Mouse (Mus musculus): Measurements from ENCODE around the gene Plekhh2. TPM values are rescaled to one million over a fixed set of nuclear protein-coding genes. Genes with fewer than 3 reads are reported as not detected.
"Not testable (repeated sequence)": the region's sequence is repeated elsewhere in the genome, so short reads cannot be mapped to it uniquely, and the experiment has no call there.

Plekhh2 gene
- polyA plus RNA-seq, 1 experiment from 2014 or later, result 8.8 TPM

DNA sequence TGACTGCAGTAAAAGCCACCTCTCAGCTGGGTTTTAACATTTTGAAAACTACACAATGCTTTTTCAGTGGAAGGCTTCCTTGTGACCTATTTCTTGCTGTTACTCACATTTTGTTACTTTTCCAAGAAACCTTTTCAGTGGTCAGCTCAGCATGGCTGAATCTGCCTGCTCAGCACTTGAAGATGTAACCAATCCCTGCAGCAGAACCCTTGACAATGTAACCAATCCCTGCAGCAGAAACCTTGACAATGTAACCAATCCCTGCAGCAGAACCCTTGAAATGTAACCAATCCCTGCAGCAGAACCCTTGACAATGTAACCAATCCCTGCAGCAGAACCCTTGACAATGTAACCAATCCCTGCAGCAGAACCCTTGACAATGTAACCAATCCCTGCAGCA is 52.6 kb downstream of the Plekhh2 start:
- H3K9ac ChIP-seq; H3K27ac ChIP-seq; H3K4me3 ChIP-seq; H3K27me3 ChIP-seq; ATAC-seq (ENCODE audit: low FRiP score, low read depth); H3K9me3 ChIP-seq; H3K4me2 ChIP-seq (replicated peaks); H3K4me1 ChIP-seq: not testable (repeated sequence)
- H3K36me3 ChIP-seq, result peaks cover 45% of the 10 kb centered on the region

DNA sequence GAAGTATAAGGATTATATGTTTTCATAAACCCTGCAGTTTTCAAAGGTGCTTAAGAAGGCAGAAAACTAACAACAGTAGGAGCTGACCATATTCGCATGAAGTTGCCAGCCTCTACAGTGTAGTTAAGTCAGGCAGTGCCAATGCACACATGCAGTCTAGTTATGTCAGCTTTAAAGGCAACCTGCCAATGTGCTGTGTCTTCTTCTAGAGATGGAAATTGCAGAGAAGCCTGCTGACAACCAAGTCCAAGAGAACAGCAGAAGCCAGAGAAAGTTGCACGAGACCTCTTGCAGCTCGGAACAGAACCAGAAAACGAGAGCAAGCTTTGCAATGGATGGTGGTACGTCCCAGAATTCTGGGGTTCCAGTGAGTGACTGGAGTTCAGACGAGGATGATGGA is 54.1 kb downstream of the Plekhh2 start:
- ATAC-seq (ENCODE audit: low FRiP score, low read depth), result no peak
- Histone ChIP-seq H3K4me2 (replicated peaks) (no peak overlapping the region), H3K9me3 (no peaks in the 10 kb centered on the region), H3K27ac (no peak overlapping the region), H3K9ac (no peak overlapping the region), H3K4me1 (peaks cover 4% of the 10 kb centered on the region; the same call in 1 of the 2 replicates), H3K36me3 (peaks cover 37% of the 10 kb centered on the region), H3K4me3 (no peak overlapping the region), H3K27me3 (no peaks in the 10 kb centered on the region)
- WGBS, result 93% methylated on average over 6 of the region's 6 CpGs

DNA sequence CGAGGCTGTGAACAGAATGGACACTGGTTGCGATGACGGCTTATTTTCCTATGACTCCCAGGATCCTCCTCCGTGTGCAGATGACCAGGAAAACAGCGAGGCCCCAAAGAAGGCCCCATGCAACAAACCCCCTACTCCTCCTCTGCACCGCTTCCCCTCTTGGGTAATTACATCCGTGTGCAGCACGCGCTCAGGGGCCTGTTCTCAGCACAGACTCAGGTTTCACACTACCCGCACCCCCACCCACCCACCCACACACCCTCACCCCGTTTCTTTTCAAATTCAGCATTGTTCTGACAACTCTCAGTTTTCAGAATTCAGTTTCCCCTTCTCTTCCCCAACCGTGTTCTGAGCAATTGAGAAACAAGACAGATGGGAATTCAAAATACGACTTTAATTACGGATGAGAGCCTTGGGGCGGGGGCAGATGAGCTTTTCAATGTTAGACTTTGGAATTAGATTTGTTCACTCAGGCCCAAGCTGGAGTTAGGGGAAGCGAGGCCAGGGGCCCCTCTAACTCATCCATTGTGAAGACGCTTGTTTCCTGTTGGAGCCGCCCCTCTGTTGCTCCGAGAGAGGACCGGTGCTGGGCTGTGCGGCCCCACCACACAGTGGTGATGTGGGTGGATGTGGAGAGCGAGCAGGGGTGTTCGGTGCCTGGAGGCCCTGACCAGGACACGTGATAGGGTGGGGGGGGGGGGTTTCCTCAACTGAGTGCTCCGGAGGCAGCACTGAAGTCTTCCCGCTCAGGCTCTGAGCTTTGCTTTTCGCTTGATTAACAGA is 55.3 kb downstream of the Plekhh2 start:
- Histone ChIP-seq H3K27me3 (no peaks in the 10 kb centered on the region), H3K36me3 (peaks cover 33% of the 10 kb centered on the region), H3K4me2 (replicated peaks) (no peak overlapping the region), H3K27ac (no peak overlapping the region), H3K4me3 (no peak overlapping the region), H3K9me3 (no peaks in the 10 kb centered on the region), H3K9ac (no peak overlapping the region), H3K4me1 (peaks cover 4% of the 10 kb centered on the region; the same call in 1 of the 2 replicates)
- 55% methylated on average over 26 of the region's 27 CpGs for WGBS
- peak; percentile 66 for ATAC-seq (ENCODE audit: low FRiP score, low read depth)

DNA sequence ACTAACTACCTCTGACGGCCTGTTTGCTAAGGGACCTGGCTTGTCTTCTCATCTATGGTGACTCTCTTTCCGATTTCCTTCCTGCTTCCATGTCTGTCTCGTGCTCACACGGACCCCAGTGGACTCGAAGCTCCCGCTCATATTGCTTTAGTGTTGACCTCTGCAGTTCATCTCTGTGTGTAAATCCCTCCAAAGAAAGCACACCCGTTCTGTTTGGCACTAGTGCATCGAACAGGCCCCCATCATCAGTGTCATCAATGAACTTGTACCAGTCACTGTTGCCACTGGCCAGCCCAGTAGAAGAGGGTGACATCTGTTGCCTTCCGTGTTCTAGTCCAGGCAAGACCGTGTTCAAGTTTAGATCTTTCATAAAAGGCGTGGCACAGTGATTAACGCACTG is 57.1 kb downstream of the Plekhh2 start:
- WGBS, result 92% methylated on average over 12 of the region's 12 CpGs
- H3K4me1 ChIP-seq, result peaks cover 4% of the 10 kb centered on the region; the same call in 1 of the 2 replicates
- H3K36me3 ChIP-seq, result peaks cover 29% of the 10 kb centered on the region
- H3K27ac ChIP-seq, result no peak overlapping the region
- no peak overlapping the region for H3K4me3 ChIP-seq
- ATAC-seq (ENCODE audit: low FRiP score, low read depth), result no peak
- no peaks in the 10 kb centered on the region for H3K9me3 ChIP-seq
- no peaks in the 10 kb centered on the region for H3K27me3 ChIP-seq
- no peak overlapping the region for H3K9ac ChIP-seq
- no peak overlapping the region for H3K4me2 ChIP-seq (replicated peaks)

DNA sequence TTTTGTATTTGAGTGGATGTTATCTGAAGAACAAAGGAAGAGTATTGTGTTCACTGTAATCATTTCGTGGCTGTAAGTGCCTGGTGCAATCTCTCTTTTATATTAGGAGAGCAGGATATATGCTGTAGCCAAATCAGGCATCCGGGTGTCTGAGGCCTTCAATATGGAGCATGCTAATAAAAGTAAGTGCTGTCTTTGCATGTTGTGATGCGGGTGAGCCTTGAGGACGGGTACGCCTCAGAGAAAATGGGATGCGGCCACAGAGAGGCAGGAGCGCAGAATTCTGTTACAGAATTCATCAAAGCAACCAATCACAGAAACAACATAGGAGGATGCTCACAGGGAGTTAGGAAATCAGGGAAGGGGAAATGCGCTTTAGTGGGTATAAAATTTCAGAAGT is 58.1 kb downstream of the Plekhh2 start:
- Histone ChIP-seq H3K9ac (no peak overlapping the region), H3K27me3 (no peaks in the 10 kb centered on the region), H3K27ac (no peak overlapping the region), H3K4me1 (peaks cover 4% of the 10 kb centered on the region; the same call in 1 of the 2 replicates), H3K4me3 (no peak overlapping the region), H3K36me3 (peaks cover 23% of the 10 kb centered on the region), H3K4me2 (replicated peaks) (no peak overlapping the region), H3K9me3 (no peaks in the 10 kb centered on the region)
- ATAC-seq (ENCODE audit: low FRiP score, low read depth), result no peak
- 88% methylated on average over 8 of the region's 8 CpGs for WGBS

DNA sequence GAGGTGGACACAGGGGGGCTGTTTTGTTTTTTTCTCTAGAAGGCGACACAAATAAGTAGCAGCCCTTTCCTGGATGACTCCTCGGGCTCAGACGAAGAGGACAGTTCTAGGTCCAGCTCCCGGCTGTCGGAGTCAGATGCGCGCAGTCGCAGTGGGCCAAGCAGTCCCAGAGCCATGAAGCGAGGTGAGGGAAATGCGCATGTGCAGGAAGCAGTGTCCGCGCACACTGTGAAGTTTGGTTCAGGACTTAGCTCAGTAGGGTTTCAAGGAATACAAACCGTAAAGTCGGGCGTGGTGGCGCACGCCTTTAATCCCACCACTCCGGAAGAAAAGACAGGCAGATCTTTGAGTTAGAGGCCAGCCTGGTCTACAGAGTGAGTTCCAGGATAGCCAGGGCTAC is 59.9 kb downstream of the Plekhh2 start:
- no peaks in the 10 kb centered on the region for H3K9me3 ChIP-seq

DNA sequence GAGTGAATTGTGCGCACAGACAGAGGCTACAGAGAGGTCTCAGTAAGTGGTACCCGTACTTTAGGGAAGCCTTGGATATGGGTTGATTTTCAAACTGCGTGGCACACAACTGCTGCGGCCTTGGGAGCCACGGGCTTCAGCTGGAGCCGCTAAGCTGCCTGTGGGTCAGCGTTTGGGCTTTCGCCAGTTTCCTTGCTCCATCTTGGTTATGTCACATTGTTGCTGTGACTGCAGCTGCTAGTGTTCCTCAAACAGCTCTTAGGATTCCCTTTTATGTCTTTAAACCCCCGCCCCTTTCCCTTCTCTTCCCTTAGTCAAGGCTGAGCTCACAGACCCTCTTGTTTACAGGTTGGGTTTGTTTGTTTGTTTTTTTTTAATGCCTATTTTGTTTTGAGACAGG is 61.6 kb downstream of the Plekhh2 start:
- H3K4me3 ChIP-seq, result no peak overlapping the region
- 85% methylated on average over 9 of the region's 9 CpGs for WGBS
- no peak overlapping the region for H3K27ac ChIP-seq
- no peaks in the 10 kb centered on the region for H3K9me3 ChIP-seq
- H3K4me2 ChIP-seq (replicated peaks), result no peak overlapping the region
- no peaks in the 10 kb centered on the region for H3K4me1 ChIP-seq
- H3K27me3 ChIP-seq, result no peaks in the 10 kb centered on the region
- H3K9ac ChIP-seq, result no peak overlapping the region
- ATAC-seq (ENCODE audit: low FRiP score, low read depth), result no peak
- H3K36me3 ChIP-seq, result peaks cover 34% of the 10 kb centered on the region

More for the DNA sequence above, 59.9 kb downstream of the Plekhh2 start:
- Histone ChIP-seq H3K27me3 (no peaks in the 10 kb centered on the region), H3K36me3 (peaks cover 24% of the 10 kb centered on the region), H3K4me1 (peaks cover 4% of the 10 kb centered on the region; the same call in 1 of the 2 replicates), H3K4me2 (replicated peaks) (no peak overlapping the region), H3K4me3 (no peak overlapping the region), H3K27ac (no peak overlapping the region), H3K9ac (no peak overlapping the region)
- no peak for ATAC-seq (ENCODE audit: low FRiP score, low read depth)
- WGBS, result 82% methylated on average over 18 of the region's 18 CpGs

DNA sequence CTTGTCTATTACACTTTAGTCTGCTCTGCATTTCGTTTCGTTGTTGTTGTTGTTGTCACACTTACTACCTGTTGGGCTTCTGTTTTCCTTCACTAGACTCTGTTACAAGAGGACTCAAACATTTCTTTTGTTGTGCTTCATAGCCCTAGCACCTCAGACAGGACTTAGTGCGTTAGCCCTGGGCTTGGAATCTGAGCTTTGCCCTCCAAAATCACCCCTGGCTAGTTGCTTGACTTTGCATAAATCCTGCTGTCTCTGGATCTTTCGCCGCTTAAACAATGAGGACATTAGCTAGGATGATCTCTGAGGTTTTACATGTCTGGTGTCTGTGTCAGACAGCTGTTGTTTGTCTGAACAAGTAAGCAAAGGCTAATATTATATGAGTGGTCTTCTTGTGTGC is 62.2 kb downstream of the Plekhh2 start:
- Histone ChIP-seq H3K9ac (no peak overlapping the region), H3K4me3 (no peak overlapping the region), H3K36me3 (peaks cover 36% of the 10 kb centered on the region), H3K4me2 (replicated peaks) (no peak overlapping the region), H3K9me3 (no peaks in the 10 kb centered on the region), H3K27me3 (no peaks in the 10 kb centered on the region), H3K27ac (no peak overlapping the region), H3K4me1 (no peaks in the 10 kb centered on the region)
- no peak for ATAC-seq (ENCODE audit: low FRiP score, low read depth)
- 83% methylated on average over 5 of the region's 5 CpGs for WGBS

DNA sequence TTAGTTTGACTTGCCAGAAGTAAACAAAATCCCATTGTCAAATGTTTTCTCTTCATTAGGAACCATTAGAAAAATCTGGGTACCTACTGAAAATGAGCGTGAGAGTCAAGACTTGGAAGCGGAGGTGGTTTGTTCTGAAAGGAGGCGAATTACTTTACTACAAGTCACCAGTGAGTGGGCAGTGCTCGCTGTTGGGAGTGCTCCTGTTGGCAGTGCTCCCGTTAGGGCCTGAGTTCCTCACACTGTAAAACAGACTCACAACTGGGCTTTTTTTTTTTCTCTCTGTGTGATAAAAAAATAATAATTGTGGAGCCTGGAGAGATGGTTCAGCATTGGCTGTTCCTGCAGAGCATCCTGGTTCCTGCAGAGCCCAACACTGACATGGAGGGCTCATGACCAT is 63.4 kb downstream of the Plekhh2 start:
- Histone ChIP-seq H3K27ac (no peak overlapping the region), H3K9ac (no peak overlapping the region), H3K27me3 (no peaks in the 10 kb centered on the region), H3K4me2 (replicated peaks) (no peak overlapping the region), H3K9me3 (no peaks in the 10 kb centered on the region), H3K4me1 (peaks cover 6% of the 10 kb centered on the region), H3K36me3 (peaks cover 36% of the 10 kb centered on the region), H3K4me3 (no peak overlapping the region)
- 84% methylated on average over 5 of the region's 5 CpGs for WGBS
- ATAC-seq (ENCODE audit: low FRiP score, low read depth), result no peak

DNA sequence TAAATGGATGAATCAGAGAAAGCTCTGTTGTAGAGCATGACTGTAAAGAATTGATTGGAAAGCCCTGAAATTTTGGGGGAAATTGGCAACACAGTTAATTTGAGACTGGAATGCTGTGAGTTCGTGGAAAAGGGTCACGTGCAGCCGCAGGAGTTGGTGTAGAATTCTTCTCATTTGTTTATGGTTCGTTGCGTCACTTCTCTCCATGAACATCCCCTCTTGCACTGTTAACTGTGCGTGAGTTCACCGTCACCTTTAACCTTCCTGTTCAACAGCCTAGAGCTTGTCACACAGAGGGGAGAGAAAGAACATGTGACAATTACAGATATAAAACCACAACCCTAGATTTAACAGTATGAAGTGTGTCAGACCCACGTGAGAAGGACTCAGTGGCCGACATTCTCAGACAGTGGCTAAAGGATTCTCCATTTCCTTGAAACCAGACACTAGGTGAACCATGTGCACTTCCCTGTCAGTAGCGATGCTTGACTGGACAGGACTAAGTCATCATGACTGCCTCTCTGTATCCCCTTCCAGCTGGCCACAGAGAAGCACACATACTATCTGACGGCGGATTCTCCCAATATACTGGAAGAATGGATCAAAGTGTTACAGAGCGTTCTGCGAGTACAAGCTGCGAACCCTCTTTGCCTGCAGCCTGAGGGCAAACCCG is 65.1 kb downstream of the Plekhh2 start:
- Histone ChIP-seq H3K4me3 (no peak overlapping the region), H3K9me3 (no peaks in the 10 kb centered on the region), H3K27ac (no peak overlapping the region), H3K9ac (no peak overlapping the region), H3K4me2 (replicated peaks) (no peak overlapping the region), H3K27me3 (no peaks in the 10 kb centered on the region), H3K36me3 (peaks cover 33% of the 10 kb centered on the region), H3K4me1 (peaks cover 18% of the 10 kb centered on the region)
- 82% methylated on average over 16 of the region's 16 CpGs for WGBS
- no peak for ATAC-seq (ENCODE audit: low FRiP score, low read depth)

DNA sequence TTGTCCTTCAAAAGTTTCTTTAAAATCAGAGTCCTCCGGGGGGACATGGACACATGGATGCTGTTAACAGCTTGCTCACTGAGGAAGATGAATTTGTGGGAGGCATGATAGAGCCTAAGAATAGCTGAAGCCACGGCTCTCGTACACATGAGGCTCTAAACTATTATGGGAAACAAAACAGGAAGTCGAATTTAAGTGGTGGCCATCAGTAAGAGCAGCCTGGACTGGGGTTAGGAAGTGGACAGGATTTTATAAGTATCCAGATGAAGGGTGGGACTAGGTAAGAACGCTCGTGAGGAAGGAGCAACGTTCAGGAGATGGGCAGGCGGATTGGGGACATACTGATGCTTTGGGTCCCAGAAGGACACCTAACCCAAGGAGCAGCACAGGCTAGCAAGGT is 67.6 kb downstream of the Plekhh2 start:
- no peak overlapping the region for H3K9ac ChIP-seq
- H3K27me3 ChIP-seq, result no peaks in the 10 kb centered on the region
- H3K27ac ChIP-seq, result no peak overlapping the region; the same call in 1 of the 2 replicates
- peaks cover 23% of the 10 kb centered on the region for H3K4me1 ChIP-seq
- WGBS, result 80% methylated on average over 8 of the region's 8 CpGs
- H3K4me3 ChIP-seq, result no peak overlapping the region
- H3K36me3 ChIP-seq, result peaks cover 35% of the 10 kb centered on the region
- H3K9me3 ChIP-seq, result no peaks in the 10 kb centered on the region
- no peak for ATAC-seq (ENCODE audit: low FRiP score, low read depth)
- H3K4me2 ChIP-seq (replicated peaks), result no peak overlapping the region

DNA sequence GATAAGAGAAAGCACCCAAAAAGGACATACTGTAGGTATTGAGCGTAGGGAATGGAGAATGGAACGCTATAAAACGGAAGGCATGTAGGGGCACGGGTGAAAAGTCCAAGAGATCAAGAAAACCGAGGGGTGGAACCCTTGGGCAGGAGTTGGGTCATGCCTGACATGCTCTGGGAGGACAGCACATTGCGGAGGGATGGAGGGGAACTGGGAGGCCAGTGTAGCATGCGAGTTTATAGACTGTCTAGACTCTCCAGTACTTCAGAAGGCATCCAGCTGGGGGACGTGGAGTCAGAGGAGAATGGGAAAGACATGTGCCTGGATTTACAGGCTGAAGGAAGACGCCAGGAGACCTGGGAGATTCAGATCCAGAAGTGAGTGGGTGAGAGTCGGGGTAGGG is 68.1 kb downstream of the Plekhh2 start:
- H3K4me1 ChIP-seq, result peaks cover 25% of the 10 kb centered on the region
- no peak for ATAC-seq (ENCODE audit: low FRiP score, low read depth)
- H3K9me3 ChIP-seq, result no peaks in the 10 kb centered on the region
- WGBS, result 71% methylated on average over 10 of the region's 10 CpGs
- H3K36me3 ChIP-seq, result peaks cover 38% of the 10 kb centered on the region
- no peak overlapping the region for H3K9ac ChIP-seq
- no peak overlapping the region for H3K4me2 ChIP-seq (replicated peaks)
- H3K27me3 ChIP-seq, result no peaks in the 10 kb centered on the region
- no peak overlapping the region for H3K4me3 ChIP-seq
- H3K27ac ChIP-seq, result peak overlapping the region; percentile 7; the same call in 1 of the 2 replicates

Data from limb, embryonic 13.5 days (tissue).